Mouse (Mus musculus) kidney, postnatal 0 days (tissue): ENCODE data around the gene Gm17268. TPM values are rescaled to one million over a fixed set of nuclear protein-coding genes. Genes with fewer than 3 reads are reported as not detected.

Experiments used
- ATAC-seq: fragments of 200-750 bp; cut with Nextera tagmentation; replicated peaks from 2 replicates; pipeline ENCODE4 v1.8.0; 2017; ENCODE audit warnings: low read depth, moderate number of reproducible peaks, moderate TSS enrichment, moderate library complexity; ENCODE audit not compliant: low FRiP score
- DNase-seq: peaks from one replicate; pipeline ENCODE4 v3.0.0-alpha.2; 2016; ENCODE audit warnings: low spot score
- H3K27ac ChIP-seq: fragments of 300-500 bp; sonication (generic); 2 replicates; pipeline ENCODE4 v1.5.1; 2014; ENCODE audit warnings: mild to moderate bottlenecking
- H3K27me3 ChIP-seq: fragments of 300-500 bp; sonication (generic); 2 replicates; pipeline ENCODE4 v1.6.1; 2014; ENCODE audit warnings: low read length, mixed read lengths; ENCODE audit not compliant: insufficient read depth
- H3K36me3 ChIP-seq: fragments of 300-500 bp; sonication (generic); 2 replicates; pipeline ENCODE4 v1.6.1; 2014; ENCODE audit warnings: low read length, mixed read lengths; ENCODE audit not compliant: insufficient read depth
- H3K4me1 ChIP-seq: fragments of 300-500 bp; sonication (generic); replicated peaks from 2 replicates; pipeline ENCODE4 v1.6.1; 2014; ENCODE audit warnings: antibody characterized with exemption, low read length, mixed read lengths; ENCODE audit not compliant: insufficient read depth
- H3K4me2 ChIP-seq: fragments of 300-500 bp; sonication (generic); 2 replicates; pipeline ENCODE4 v1.6.1; 2014; ENCODE audit warnings: mild to moderate bottlenecking, low read length, moderate library complexity, mixed read lengths
- H3K4me3 ChIP-seq: fragments of 300-500 bp; sonication (generic); replicated peaks from 2 replicates; pipeline ENCODE4 v1.5.1; 2014; ENCODE audit warnings: low read depth, low read length
- H3K9ac ChIP-seq: fragments of 300-500 bp; sonication (generic); 2 replicates; pipeline ENCODE4 v1.6.1; 2014; ENCODE audit warnings: low read depth, low read length
- H3K9me3 ChIP-seq: fragments of 300-500 bp; sonication (generic); replicated peaks from 2 replicates; pipeline ENCODE4 v1.6.1; 2016; ENCODE audit warnings: low read length, inconsistent platforms, mixed read lengths
- CTCF ChIP-seq: IDR thresholded peaks from 2 replicates; pipeline ENCODE4 v1.5.1; 2016; ENCODE audit warnings: antibody characterized with exemption, low read depth, mild to moderate bottlenecking, moderate library complexity
- WGBS: fragments of 180-500 bp; shearing (Covaris S2); extraction: QIAGEN DNeasy Blood & Tissue Kit; methylation state at CpG from one replicate; pipeline ENCODE4 v1.1.7; 2014; 5-methylcytosine and 5-hydroxymethylcytosine counted together
- polyA plus RNA-seq: library from polyadenylated mRNA; unstranded; fragments of >200 nt; fragmentation: Nextera tagmentation; extraction: Ambion mirVana; gene quantifications from 2 replicates; pipeline ENCODE4 v1.2.1, GENCODE M21; 2015

The Gm17268 gene
- polyA plus RNA-seq, 1 experiment from 2014 or later: not detected

DNA sequence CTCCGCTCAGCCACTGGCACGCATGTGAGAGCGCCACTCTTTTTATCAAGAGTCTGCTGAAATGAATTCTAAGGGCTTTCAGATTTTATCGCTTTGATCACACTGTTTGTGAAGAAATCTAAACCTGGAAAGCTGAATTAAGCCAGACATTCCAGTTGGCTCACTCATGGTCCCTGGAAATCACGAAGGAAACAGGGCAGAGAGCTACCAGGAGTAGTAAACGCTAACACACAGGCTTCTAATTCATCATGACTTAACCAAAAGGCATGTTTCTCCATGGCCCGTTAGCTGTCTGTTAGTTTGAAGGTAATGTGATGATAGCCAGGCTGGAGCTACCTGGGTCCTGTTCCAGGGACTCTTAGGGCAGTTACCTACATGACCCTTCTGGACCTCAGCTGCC lies 3.9 kb downstream of the Gm17268 start:
- TF ChIP-seq CTCF: no peak
- Histone ChIP-seq H3K27ac (no peak overlapping the region), H3K36me3 (no peaks in the 10 kb centered on the region), H3K4me2 (no peak overlapping the region), H3K4me3 (no peak overlapping the region), H3K9ac (no peak overlapping the region), H3K9me3 (no peaks in the 10 kb centered on the region), H3K27me3 (no peaks in the 10 kb centered on the region), H3K4me1 (peaks cover 3% of the 10 kb centered on the region; the same call in 1 of the 2 replicates)
- ATAC-seq (no peak), DNase-seq (no peak)
- 82% methylated on average over 7 of the region's 7 CpGs for WGBS

DNA sequence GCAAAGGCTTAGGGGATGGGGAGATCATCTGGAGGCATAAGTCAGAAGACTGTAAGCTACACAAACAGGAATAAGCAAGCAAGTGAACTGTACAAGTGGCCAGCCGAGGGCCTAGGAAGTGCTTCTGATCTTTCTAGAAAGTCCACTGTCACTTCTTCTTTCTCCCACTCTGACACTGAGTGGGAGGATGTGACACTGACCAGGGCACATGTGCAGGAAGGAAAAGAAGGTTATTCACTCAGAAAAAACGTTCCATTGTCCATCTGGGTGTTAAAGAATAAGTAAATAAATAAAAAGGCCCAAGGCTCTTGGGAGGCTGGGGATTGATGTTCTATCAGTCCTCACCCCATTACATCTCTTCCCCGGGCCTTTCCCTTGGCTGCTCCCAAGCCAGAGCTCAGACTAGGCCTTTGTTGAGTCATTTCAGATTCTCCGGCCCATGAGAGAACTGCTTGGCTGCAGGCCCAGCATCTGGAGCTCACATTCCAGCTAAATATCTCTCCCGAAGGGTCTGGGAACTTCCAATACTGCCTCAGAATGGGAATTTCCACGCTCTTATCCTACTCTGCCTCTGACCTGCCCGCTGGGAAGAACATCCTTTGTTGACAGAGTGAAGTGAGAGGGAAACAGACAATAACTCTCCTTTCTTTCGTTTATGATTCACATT lies 5.6 kb downstream of the Gm17268 start:
- Histone ChIP-seq H3K4me2 (no peak overlapping the region), H3K4me1 (peaks cover 3% of the 10 kb centered on the region; the same call in 1 of the 2 replicates), H3K36me3 (no peaks in the 10 kb centered on the region), H3K9me3 (no peaks in the 10 kb centered on the region), H3K27ac (0 out of 2 replicates have a peak overlapping the region, but pooled peaks have one; percentile 27), H3K9ac (no peak overlapping the region), H3K4me3 (no peak overlapping the region), H3K27me3 (no peaks in the 10 kb centered on the region)
- no peak for TF ChIP-seq CTCF
- 40% methylated on average over 8 of the region's 8 CpGs for WGBS
- ATAC-seq (no peak), DNase-seq (peak; percentile 87)

DNA sequence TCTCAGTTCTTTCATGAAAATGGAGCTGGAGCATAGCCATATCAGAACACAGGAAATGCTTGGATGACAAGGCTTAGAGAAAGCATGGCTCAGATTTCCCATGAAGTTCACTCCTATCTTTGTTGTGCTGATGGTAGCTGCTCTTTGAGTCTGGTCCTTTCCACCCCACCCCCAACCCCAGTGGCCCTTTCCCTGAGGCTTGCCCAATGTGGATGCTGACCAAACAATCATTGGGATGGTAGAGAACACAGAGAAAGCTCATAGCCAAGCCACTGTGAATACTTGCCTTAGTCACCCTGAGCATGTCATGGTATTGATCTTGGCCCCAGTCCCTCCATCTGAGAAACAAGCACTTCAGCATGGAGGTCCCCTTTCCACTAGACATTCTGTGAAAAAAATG lies 6.2 kb downstream of the Gm17268 start:
- no peak overlapping the region for H3K27ac ChIP-seq
- no peak overlapping the region for H3K4me2 ChIP-seq
- no peak for DNase-seq
- no peaks in the 10 kb centered on the region for H3K36me3 ChIP-seq
- no peak overlapping the region for H3K4me3 ChIP-seq
- H3K27me3 ChIP-seq: no peaks in the 10 kb centered on the region
- no peaks in the 10 kb centered on the region for H3K9me3 ChIP-seq
- ATAC-seq: no peak
- no peak overlapping the region for H3K9ac ChIP-seq
- TF ChIP-seq CTCF: no peak
- H3K4me1 ChIP-seq: peaks cover 3% of the 10 kb centered on the region; the same call in 1 of the 2 replicates

DNA sequence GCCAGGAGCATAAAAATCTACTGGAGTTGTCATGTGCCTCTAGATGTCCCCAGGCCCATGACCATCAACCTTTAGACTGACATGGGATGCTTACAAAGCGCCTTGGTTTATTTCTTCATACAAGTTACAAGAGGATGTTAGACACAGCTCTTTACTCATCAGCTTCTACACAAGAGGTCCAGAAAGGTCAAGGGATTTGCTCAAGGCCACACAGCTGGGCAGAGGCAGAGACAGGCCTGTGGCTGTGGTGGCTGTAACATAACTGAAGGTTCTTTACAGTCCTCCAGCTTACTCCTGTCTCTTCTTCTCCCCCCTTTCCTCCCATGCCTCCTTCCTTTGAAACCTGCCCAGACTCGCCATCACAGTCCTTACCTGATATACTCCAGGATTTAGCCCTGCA lies 8.2 kb downstream of the Gm17268 start:
- DNase-seq: no peak
- Histone ChIP-seq H3K36me3 (no peaks in the 10 kb centered on the region), H3K4me2 (no peak overlapping the region), H3K9ac (no peak overlapping the region), H3K4me3 (no peak overlapping the region), H3K27ac (no peak overlapping the region), H3K27me3 (no peaks in the 10 kb centered on the region), H3K4me1 (peaks cover 3% of the 10 kb centered on the region; the same call in 1 of the 2 replicates), H3K9me3 (no peaks in the 10 kb centered on the region)
- no peak for ATAC-seq
- WGBS: 78% methylated on average over 2 of the region's 2 CpGs
- TF ChIP-seq CTCF: no peak

DNA sequence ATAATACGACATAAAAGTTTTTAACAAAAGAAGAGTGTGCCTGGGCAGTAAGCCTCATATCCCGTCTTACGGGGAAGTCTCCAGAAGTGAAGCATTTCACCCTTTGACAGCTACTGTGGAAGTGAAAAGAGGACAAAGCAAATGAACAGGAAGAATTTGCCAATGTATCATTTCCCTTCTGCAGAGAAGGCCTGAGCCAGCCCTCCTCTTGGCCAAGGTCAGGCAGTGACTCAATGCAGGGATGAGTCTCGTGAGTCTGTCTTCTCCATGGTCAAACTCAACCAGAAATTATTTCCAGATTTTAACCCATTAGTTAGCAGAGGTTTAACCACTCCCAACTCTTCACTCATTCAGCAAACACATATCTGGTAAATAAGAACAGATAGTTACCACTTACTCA lies 14.6 kb downstream of the Gm17268 start:
- no peak overlapping the region for H3K4me2 ChIP-seq
- no peaks in the 10 kb centered on the region for H3K27me3 ChIP-seq
- H3K9ac ChIP-seq: no peak overlapping the region
- H3K9me3 ChIP-seq: no peaks in the 10 kb centered on the region
- no peak overlapping the region for H3K4me3 ChIP-seq
- DNase-seq (no peak), ATAC-seq (no peak)
- no peaks in the 10 kb centered on the region for H3K36me3 ChIP-seq
- TF ChIP-seq CTCF: no peak
- no peak overlapping the region for H3K27ac ChIP-seq
- H3K4me1 ChIP-seq: no peaks in the 10 kb centered on the region
- WGBS: 67% methylated on average over 4 of the region's 4 CpGs

DNA sequence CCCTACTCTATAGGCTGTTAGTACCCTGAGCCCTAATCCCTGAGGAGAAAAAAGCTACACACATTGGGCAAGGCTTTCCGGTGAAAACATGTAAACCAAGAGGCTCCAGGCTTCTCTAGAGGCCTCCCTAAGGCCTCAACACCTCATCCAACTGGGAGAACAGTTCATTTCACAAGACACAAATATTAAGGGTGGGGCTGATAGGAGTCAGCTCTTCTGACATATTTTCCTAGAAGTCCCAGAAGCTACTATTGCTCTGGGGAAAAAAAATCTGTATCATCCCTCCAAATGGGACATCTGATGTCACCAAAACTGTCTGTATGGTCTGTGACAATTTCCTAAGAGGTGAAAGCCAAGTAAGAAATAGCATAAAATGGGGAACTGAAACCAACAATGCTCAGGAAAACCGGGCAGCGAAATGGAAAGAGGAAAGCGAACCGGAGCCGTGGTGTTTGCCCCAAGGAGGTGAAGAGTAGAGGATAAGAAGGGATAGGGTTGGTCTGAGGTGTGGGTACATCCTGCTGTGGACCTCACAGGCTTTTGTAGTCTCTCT lies 15.8 kb downstream of the Gm17268 start:
- Histone ChIP-seq H3K4me2 (no peak overlapping the region), H3K27me3 (no peaks in the 10 kb centered on the region), H3K9ac (no peak overlapping the region), H3K27ac (no peak overlapping the region), H3K4me1 (no peaks in the 10 kb centered on the region), H3K4me3 (no peak overlapping the region), H3K36me3 (no peaks in the 10 kb centered on the region), H3K9me3 (no peaks in the 10 kb centered on the region)
- WGBS: 93% methylated on average over 6 of the region's 6 CpGs
- ATAC-seq (no peak), DNase-seq (no peak)
- TF ChIP-seq CTCF: no peak
